Mouse (Mus musculus): ENCODE measurements around the gene Gadl1. TPM values are rescaled to one million over a fixed set of nuclear protein-coding genes. Genes with fewer than 3 reads are reported as not detected.

The Gadl1 gene
- total and polyA plus RNA-seq, 3 experiments: 0.13 TPM; not detected in 2

DNA sequence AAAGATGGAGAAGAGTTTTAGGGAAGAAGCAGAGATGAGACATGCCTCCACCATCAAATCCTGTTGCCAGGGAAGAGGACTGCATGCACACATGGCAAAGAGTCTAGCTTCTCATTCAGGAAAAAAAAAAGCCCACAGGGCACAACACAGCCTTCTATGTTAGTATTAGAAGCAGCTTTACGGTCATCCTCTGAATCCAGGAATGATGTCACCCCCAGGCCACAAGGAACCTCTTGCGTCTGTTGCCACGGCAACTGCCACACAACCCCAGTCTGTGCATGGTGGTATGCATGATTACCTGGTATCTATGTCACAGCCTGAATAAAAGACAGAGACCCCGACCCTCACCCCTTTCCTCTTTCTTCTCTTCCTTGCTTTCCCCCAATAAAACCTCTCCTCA, 16.1 kb upstream of the Gadl1 start:
- H3K9me3 ChIP-seq (replicated peaks; ENCODE audit: low read length): peaks cover 5% of the 10 kb centered on the region
- no peaks in the 10 kb centered on the region for H3K36me3 ChIP-seq (replicated peaks in 1 of 2; ENCODE audit: control insufficient read depth in 1 of 2, insufficient read depth in 1 of 2, low read length in 1 of 2)
- H3K9ac ChIP-seq (ENCODE audit: insufficient read depth, low read depth): no peak overlapping the region
- dilution Hi-C loops (cut with MboI; ENCODE audit: extremely low pct_ligation_motif_present, extremely low pct_unique_long_range_greater_than_20kb, low sequenced_read_pairs) (no loop called here), in situ Hi-C loops (cut with MboI; ENCODE audit: low pct_ligation_motif_present, low pct_unique_long_range_greater_than_20kb, low sequenced_read_pairs) (no loop called here)
- no peak overlapping the region for H3K4me2 ChIP-seq (ENCODE audit: insufficient read depth, low read depth, poor library complexity, severe bottlenecking)
- no peak overlapping the region for H3K4me3 ChIP-seq (replicated peaks in 1 of 3; ENCODE audit: low read depth in 2 of 3, low read length in 2 of 3, poor library complexity in 1 of 3)
- TF ChIP-seq IRF4 (IDR thresholded peaks at IDR 0.05; ENCODE audit: low read depth, low read length) (no peak), RAD21 (IDR thresholded peaks at IDR 0.05; ENCODE audit: low read depth, low read length) (no peak), SIN3A (IDR thresholded peaks at IDR 0.05; ENCODE audit: low read length) (no peak), CHD2 (IDR thresholded peaks at IDR 0.05; ENCODE audit: low read length) (no peak), BHLHE40 (IDR thresholded peaks at IDR 0.05; ENCODE audit: low read depth, low read length) (no peak), JUND (conservative IDR thresholded peaks at IDR 0.05; ENCODE audit: low read depth, low read length) (no peak), SMC3 (IDR thresholded peaks at IDR 0.05; ENCODE audit: low read depth, low read length) (no peak)
- no peak overlapping the region for H3K27ac ChIP-seq (ENCODE audit: insufficient read depth, low read depth)
- no peak for DNase-seq (ENCODE audit: extremely low read depth)
- no peaks in the 10 kb centered on the region for H3K27me3 ChIP-seq (replicated peaks)
- H3K79me2 ChIP-seq (replicated peaks; ENCODE audit: control insufficient read depth, extremely low read depth, insufficient read depth, poor library complexity, severe bottlenecking): no peaks in the 10 kb centered on the region
- no peaks in the 10 kb centered on the region for H3K4me1 ChIP-seq (ENCODE audit: control insufficient read depth in 1 of 2, insufficient read depth in 2 of 2)

DNA sequence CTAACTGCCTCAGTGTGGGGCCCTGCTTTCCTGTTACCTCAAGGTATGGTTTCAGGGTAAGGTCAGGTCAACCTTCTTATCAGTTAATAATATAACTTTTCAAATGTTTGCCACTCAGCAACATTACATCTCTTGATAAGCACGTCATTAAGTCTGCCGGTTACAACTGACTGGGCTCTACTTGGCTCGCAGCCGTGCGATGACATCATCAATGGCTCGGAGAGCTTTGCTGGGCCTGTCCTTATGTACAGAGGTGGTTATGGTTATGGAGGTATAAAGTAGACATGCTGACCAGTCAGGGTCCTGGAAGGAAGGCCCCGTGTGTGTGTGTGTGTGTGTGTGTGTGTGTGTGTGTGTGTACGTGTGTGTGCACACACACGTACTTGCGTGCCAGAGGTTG, 15.3 kb upstream of the Gadl1 start:
- Histone ChIP-seq H3K9me3 (replicated peaks; ENCODE audit: low read length) (peaks cover 5% of the 10 kb centered on the region), H3K4me3 (replicated peaks in 1 of 3; ENCODE audit: low read depth in 2 of 3, low read length in 2 of 3, poor library complexity in 1 of 3) (no peak overlapping the region), H3K4me1 (ENCODE audit: control insufficient read depth in 1 of 2, insufficient read depth in 2 of 2) (no peaks in the 10 kb centered on the region), H3K27ac (ENCODE audit: insufficient read depth, low read depth) (no peak overlapping the region), H3K9ac (ENCODE audit: insufficient read depth, low read depth) (no peak overlapping the region), H3K4me2 (ENCODE audit: insufficient read depth, low read depth, poor library complexity, severe bottlenecking) (no peak overlapping the region), H3K27me3 (replicated peaks) (no peaks in the 10 kb centered on the region), H3K79me2 (replicated peaks; ENCODE audit: control insufficient read depth, extremely low read depth, insufficient read depth, poor library complexity, severe bottlenecking) (no peaks in the 10 kb centered on the region), H3K36me3 (replicated peaks in 1 of 2; ENCODE audit: control insufficient read depth in 1 of 2, insufficient read depth in 1 of 2, low read length in 1 of 2) (no peaks in the 10 kb centered on the region)
- no peak for DNase-seq (ENCODE audit: extremely low read depth)
- dilution Hi-C loops (cut with MboI; ENCODE audit: extremely low pct_ligation_motif_present, extremely low pct_unique_long_range_greater_than_20kb, low sequenced_read_pairs) (no loop called here), in situ Hi-C loops (cut with MboI; ENCODE audit: low pct_ligation_motif_present, low pct_unique_long_range_greater_than_20kb, low sequenced_read_pairs) (no loop called here)
- TF ChIP-seq NELFE (IDR thresholded peaks at IDR 0.05; ENCODE audit: low read depth, low read length) (no peak), RCOR1 (conservative IDR thresholded peaks at IDR 0.05; ENCODE audit: low read depth, low read length) (no peak), EP300 (IDR thresholded peaks at IDR 0.05; ENCODE audit: low read length) (no peak), MAX (IDR thresholded peaks at IDR 0.05; ENCODE audit: low read length) (no peak), UBTF (IDR thresholded peaks at IDR 0.05; ENCODE audit: low read depth, low read length) (no peak), ZNF384 (IDR thresholded peaks at IDR 0.05; ENCODE audit: low read depth, low read length) (no peak), MEF2A (IDR thresholded peaks at IDR 0.05; ENCODE audit: borderline replicate concordance, low read depth, low read length) (no peak), ETS1 (conservative IDR thresholded peaks at IDR 0.05; ENCODE audit: low read depth, low read length) (no peak), POLR2A (IDR thresholded peaks at IDR 0.05; ENCODE audit: low read depth, low read length) (no peak), TBP (conservative IDR thresholded peaks at IDR 0.05; ENCODE audit: low read depth, low read length) (no peak), USF1 (IDR thresholded peaks at IDR 0.05; ENCODE audit: low read depth, low read length) (no peak), HCFC1 (IDR thresholded peaks at IDR 0.05; ENCODE audit: low read depth, low read length) (no peak), MAZ (IDR thresholded peaks at IDR 0.05; ENCODE audit: low read depth, low read length) (no peak), MAFK (IDR thresholded peaks at IDR 0.05; ENCODE audit: insufficient replicate concordance, low read length) (no peak)
